Comparison of ENCODE assay signal across 17 mouse cellular contexts in genomic region chr13:53194306-53194705, GRCm38 (mm10).
DNase-seq lines count a peak whose midpoint lies in the region; ATAC-seq and TF ChIP-seq lines count a peak whose summit lies in the region.
"Had no signal": no experiment of that assay in that cellular context is flagged by ENCODE, and none has a peak within 500 bp of the region (broad histone marks: within the 10 kb centered on the region; RNA-seq: fewer than 3 reads in every experiment).

No protein-coding gene starts in this region.

- peaks cover 73% of the 10 kb centered on the region for H3K4me1 ChIP-seq in heart, embryonic 10.5 days
- peaks cover 55% of the 10 kb centered on the region for H3K4me1 ChIP-seq in intestine, embryonic 14.5 days (replicated peaks; ENCODE audit: control insufficient read depth, insufficient read depth, low read length)
- H3K4me1 ChIP-seq in intestine, postnatal 0 days (replicated peaks; ENCODE audit: control insufficient read depth, insufficient read depth, low read length) = peaks cover 9% of the 10 kb centered on the region; the same call in 1 of the 2 replicates
- peaks cover 62% of the 10 kb centered on the region for H3K4me1 ChIP-seq in embryonic facial prominence, embryonic 12.5 days
- H3K4me1 ChIP-seq in limb, embryonic 13.5 days = peaks cover 92% of the 10 kb centered on the region
- H3K4me1 ChIP-seq: liver, embryonic 15.5 days; midbrain, embryonic 15.5 days had no signal

- no peak for DNase-seq in heart, embryonic 10.5 days (ENCODE audit: low spot score)
- DNase-seq in heart, postnatal 25 days (ENCODE audit: low spot score) = no peak
- no peak for DNase-seq in intestine, embryonic 14.5 days (ENCODE audit: low spot score)
- DNase-seq in cerebellum, adult 9-11 months = no peak
- no peak for DNase-seq in cerebellum, adult 8-10 months
- DNase-seq: adrenal gland, postnatal 36 days; cerebellum, adult 2 months; gastrocnemius, postnatal 10 days; kidney, adult 9 months; layer of hippocampus, postnatal 36 days had no signal

- TF ChIP-seq CTCF in intestine, postnatal 0 days (IDR thresholded peaks at IDR 0.05; ENCODE audit: low read depth) = no peak

- ATAC-seq in intestine, embryonic 14.5 days (replicated peaks; ENCODE audit: low FRiP score, low TSS enrichment, low read depth) = no peak
- no peak for ATAC-seq in intestine, postnatal 0 days
- no peak for ATAC-seq in embryonic facial prominence, embryonic 12.5 days (ENCODE audit: insufficient number of reproducible peaks, insufficient read depth, low FRiP score, low TSS enrichment)
- peak; percentile 5; the same call in 1 of the 2 replicates for ATAC-seq in limb, embryonic 13.5 days (ENCODE audit: low FRiP score, low read depth)
- ATAC-seq: hindbrain, embryonic 16.5 days; lung, postnatal 0 days; midbrain, embryonic 15.5 days had no signal

- WGBS in heart, embryonic 10.5 days = 78% methylated on average over 15 of the region's 15 CpGs
- WGBS in intestine, embryonic 14.5 days = 77% methylated on average over 15 of the region's 15 CpGs
- WGBS in intestine, postnatal 0 days = 84% methylated on average over 15 of the region's 15 CpGs
- 84% methylated on average over 15 of the region's 15 CpGs for WGBS in embryonic facial prominence, embryonic 12.5 days
- WGBS in limb, embryonic 13.5 days = 75% methylated on average over 15 of the region's 15 CpGs

- no peak overlapping the region for H3K4me3 ChIP-seq in heart, embryonic 10.5 days
- H3K4me3 ChIP-seq in intestine, embryonic 14.5 days (ENCODE audit: low read depth, low read length) = no peak overlapping the region
- no peak overlapping the region for H3K4me3 ChIP-seq in intestine, postnatal 0 days (ENCODE audit: low read depth, low read length)
- H3K4me3 ChIP-seq in embryonic facial prominence, embryonic 12.5 days = no peak overlapping the region
- H3K4me3 ChIP-seq in limb, embryonic 13.5 days = no peak overlapping the region
- H3K4me3 ChIP-seq: liver, embryonic 15.5 days; midbrain, embryonic 15.5 days had no signal

- H3K9me3 ChIP-seq in heart, embryonic 10.5 days = no peaks in the 10 kb centered on the region
- H3K9me3 ChIP-seq in intestine, embryonic 14.5 days (ENCODE audit: control insufficient read depth, low read length) = no peaks in the 10 kb centered on the region
- no peaks in the 10 kb centered on the region for H3K9me3 ChIP-seq in intestine, postnatal 0 days (ENCODE audit: control insufficient read depth)
- no peaks in the 10 kb centered on the region for H3K9me3 ChIP-seq in embryonic facial prominence, embryonic 12.5 days
- H3K9me3 ChIP-seq in limb, embryonic 13.5 days = no peaks in the 10 kb centered on the region
- H3K9me3 ChIP-seq: liver, embryonic 15.5 days; midbrain, embryonic 15.5 days had no signal

- no peaks in the 10 kb centered on the region for H3K36me3 ChIP-seq in heart, embryonic 10.5 days
- no peaks in the 10 kb centered on the region for H3K36me3 ChIP-seq in intestine, embryonic 14.5 days (ENCODE audit: control insufficient read depth, insufficient read depth, low read length)
- H3K36me3 ChIP-seq in intestine, postnatal 0 days (ENCODE audit: control insufficient read depth, insufficient read depth) = no peaks in the 10 kb centered on the region
- H3K36me3 ChIP-seq in embryonic facial prominence, embryonic 12.5 days = no peaks in the 10 kb centered on the region
- H3K36me3 ChIP-seq in limb, embryonic 13.5 days = no peaks in the 10 kb centered on the region
- H3K36me3 ChIP-seq: liver, embryonic 15.5 days; midbrain, embryonic 15.5 days had no signal

- intact Hi-C loops in heart, postnatal 25 days (cut with DNase I) = no loop called here

- H3K27me3 ChIP-seq in heart, embryonic 10.5 days (ENCODE audit: insufficient read depth, poor library complexity, severe bottlenecking) = no peaks in the 10 kb centered on the region
- no peaks in the 10 kb centered on the region for H3K27me3 ChIP-seq in intestine, embryonic 14.5 days (replicated peaks; ENCODE audit: control insufficient read depth, insufficient read depth, low read length)
- no peaks in the 10 kb centered on the region for H3K27me3 ChIP-seq in intestine, postnatal 0 days (replicated peaks; ENCODE audit: control insufficient read depth, insufficient read depth, low read length)
- no peaks in the 10 kb centered on the region for H3K27me3 ChIP-seq in embryonic facial prominence, embryonic 12.5 days
- no peaks in the 10 kb centered on the region for H3K27me3 ChIP-seq in limb, embryonic 13.5 days
- H3K27me3 ChIP-seq: liver, embryonic 15.5 days; midbrain, embryonic 15.5 days had no signal

- H3K4me2 ChIP-seq in intestine, embryonic 14.5 days (ENCODE audit: low read length) = 0 out of 2 replicates have a peak overlapping the region, but pooled peaks have one; percentile 26
- H3K4me2 ChIP-seq in intestine, postnatal 0 days (replicated peaks; ENCODE audit: low read depth) = no peak overlapping the region
- H3K4me2 ChIP-seq in embryonic facial prominence, embryonic 12.5 days (replicated peaks) = no peak overlapping the region
- peak overlapping the region; percentile 41 for H3K4me2 ChIP-seq in limb, embryonic 13.5 days (replicated peaks)
- H3K4me2 ChIP-seq: liver, embryonic 15.5 days; midbrain, embryonic 15.5 days had no signal

- H3K9ac ChIP-seq in intestine, embryonic 14.5 days (ENCODE audit: low read length) = no peak overlapping the region
- H3K9ac ChIP-seq in intestine, postnatal 0 days (ENCODE audit: low read depth, low read length) = no peak overlapping the region
- H3K9ac ChIP-seq in embryonic facial prominence, embryonic 12.5 days = no peak overlapping the region
- 0 out of 2 replicates have a peak overlapping the region, but pooled peaks have one; percentile 26 for H3K9ac ChIP-seq in limb, embryonic 13.5 days
- H3K9ac ChIP-seq: liver, embryonic 15.5 days; midbrain, embryonic 15.5 days had no signal

- H3K27ac ChIP-seq in heart, embryonic 10.5 days = peak overlapping the region; percentile 72
- H3K27ac ChIP-seq in intestine, embryonic 14.5 days (ENCODE audit: low read depth) = peak overlapping the region; percentile 2; the same call in 1 of the 2 replicates
- no peak overlapping the region for H3K27ac ChIP-seq in intestine, postnatal 0 days (ENCODE audit: low read depth, low read length)
- H3K27ac ChIP-seq in embryonic facial prominence, embryonic 12.5 days = peak overlapping the region; percentile 41
- H3K27ac ChIP-seq in limb, embryonic 13.5 days = peak overlapping the region; percentile 89
- H3K27ac ChIP-seq: liver, embryonic 15.5 days; midbrain, embryonic 15.5 days had no signal

Comparison
In these comparisons a context has a peak if more than half of its experiments do, and no peak if none do; other contexts are left out.
1. H3K4me2 ChIP-seq: peak in intestine, embryonic 14.5 days (single experiment) and limb, embryonic 13.5 days (single experiment); none in intestine, postnatal 0 days (single experiment) and embryonic facial prominence, embryonic 12.5 days (single experiment).